Mouse (Mus musculus) G1E (cell line): ENCODE data around the gene Elmo3. TPM values are rescaled to one million over a fixed set of nuclear protein-coding genes. Genes with fewer than 3 reads are reported as not detected.
A peak's percentile ranks its signal among the peaks of the same experiment; 100 is the strongest.

Source experiments
- ATAC-seq: 2 replicates; pipeline ENCODE4 v1.8.0; 2016; ENCODE audit warnings: mild to moderate bottlenecking; ENCODE audit not compliant: insufficient number of reproducible peaks, poor library complexity, low FRiP score, severe bottlenecking; ENCODE audit errors: extremely low read depth
- DNase-seq: peaks from one replicate; pipeline ENCODE4 v3.0.0; 2012; ENCODE audit warnings: low spot score
- H3K27me3 ChIP-seq: 2 replicates; pipeline ENCODE4 v1.6.1; 2012; ENCODE audit warnings: mild to moderate bottlenecking, low read length, inconsistent platforms; ENCODE audit not compliant: insufficient read depth
- H3K36me3 ChIP-seq: replicated peaks from 2 replicates; pipeline ENCODE3; 2012; ENCODE audit warnings: mild to moderate bottlenecking, inconsistent platforms
- H3K4me1 ChIP-seq: 2 replicates; pipeline ENCODE4 v1.6.1; 2012; ENCODE audit warnings: low read depth, low read length, inconsistent platforms, mixed read lengths; ENCODE audit not compliant: insufficient read depth
- H3K4me3 ChIP-seq: 2 replicates; pipeline ENCODE4 v1.5.1; 2012; ENCODE audit warnings: low read depth, mild to moderate bottlenecking, inconsistent platforms, low read length, moderate library complexity, mixed read lengths
- H3K9me3 ChIP-seq: replicated peaks from 2 replicates; pipeline ENCODE4 v1.6.1; 2012; ENCODE audit warnings: inconsistent platforms
- CTCF ChIP-seq: IDR thresholded peaks from 2 replicates; pipeline ENCODE4 v1.5.1; 2012; ENCODE audit warnings: low read depth, low read length, inconsistent platforms, mixed read lengths
- GATA1 ChIP-seq: IDR thresholded peaks from 2 replicates; pipeline ENCODE4 v1.6.1; 2012; ENCODE audit warnings: borderline replicate concordance, low read length, inconsistent platforms, mixed read lengths
- GATA2 ChIP-seq: IDR thresholded peaks from 2 replicates; pipeline ENCODE4 v1.6.1; 2012; ENCODE audit warnings: low read depth, low read length, inconsistent platforms, borderline replicate concordance
- POLR2AphosphoS5 ChIP-seq: IDR thresholded peaks from 2 replicates; pipeline ENCODE4 v1.6.1; 2012; ENCODE audit warnings: low read depth, low read length, inconsistent platforms; ENCODE audit not compliant: insufficient replicate concordance
- TAL1 ChIP-seq: conservative IDR thresholded peaks from 2 replicates; pipeline ENCODE4 v1.6.1; 2012; ENCODE audit warnings: low read depth, low read length, inconsistent platforms, mixed read lengths
- polyA plus RNA-seq: library from polyadenylated mRNA; stranded (reverse); fragments of >175 nt; gene quantifications from 2 replicates; pipeline ENCODE4 v1.2.3, GENCODE M21; 2012
- total RNA-seq, 2 experiments: library from RNA; stranded (forward) in 1 of 2; stranded (reverse) in 1 of 2; fragments of 200-1000 nt in 1 of 2; fragments of >200 nt in 1 of 2; fragmentation: Nextera tagmentation in 1 of 2; gene quantifications; 2 replicates each; pipeline ENCODE4 v1.2.3; 2014 to 2017

Gene Elmo3
- total and polyA plus RNA-seq, 3 experiments: 0.49 to 2.2 (median 0.76) TPM

- ATAC-seq: no peak
- no peak for DNase-seq
- peaks cover 99% of the 10 kb centered on the region for H3K36me3 ChIP-seq
- TF ChIP-seq TAL1: no peak
- no peak for TF ChIP-seq POLR2AphosphoS5
- TF ChIP-seq GATA1: no peak
- TF ChIP-seq CTCF: no peak
- TF ChIP-seq GATA2: no peak
- H3K4me1 ChIP-seq: peaks cover 64% of the 10 kb centered on the region
- peak overlapping the region; percentile 30; the same call in 1 of the 2 replicates for H3K4me3 ChIP-seq
- no peaks in the 10 kb centered on the region; the same call in 1 of the 2 replicates for H3K9me3 ChIP-seq
- H3K27me3 ChIP-seq: no peaks in the 10 kb centered on the region
Observed at GRCm38 (mm10) chr8:105304325-105305210, 833 bp upstream of the Elmo3 start.

DNA sequence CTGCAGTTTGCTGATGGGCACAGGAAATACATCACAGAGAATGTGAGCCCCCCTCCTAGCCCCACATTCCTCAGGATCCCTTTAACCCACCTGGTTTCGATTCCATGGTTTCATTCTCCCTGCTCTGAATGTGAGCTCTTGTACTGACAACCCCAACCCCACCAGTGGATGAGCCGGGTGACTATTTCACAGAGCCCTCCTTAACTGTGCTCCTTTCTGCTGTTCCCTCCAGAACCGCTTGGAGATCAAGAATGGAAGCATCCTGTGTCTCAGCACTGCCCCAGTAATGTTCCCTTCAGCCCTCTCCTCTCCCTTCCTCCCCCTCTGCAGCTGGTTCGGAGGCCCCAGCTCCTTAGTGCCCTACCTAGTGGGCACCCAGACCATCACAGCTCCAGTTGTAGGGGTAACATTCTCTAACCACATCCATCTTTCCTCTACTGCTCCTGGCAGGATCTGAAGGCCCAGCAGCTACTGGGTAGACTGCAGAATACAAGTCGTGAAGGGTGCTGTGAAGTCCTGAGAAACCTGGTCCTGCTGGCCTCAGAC, 818 bp downstream of the Elmo3 start:
- peaks cover 97% of the 10 kb centered on the region for H3K36me3 ChIP-seq
- TF ChIP-seq CTCF: no peak
- no peak for TF ChIP-seq POLR2AphosphoS5
- no peak for TF ChIP-seq GATA2
- TF ChIP-seq GATA1: no peak
- no peak for TF ChIP-seq TAL1
- peaks cover 50% of the 10 kb centered on the region for H3K4me1 ChIP-seq
- H3K27me3 ChIP-seq: no peaks in the 10 kb centered on the region
- no peak for ATAC-seq
- no peak for DNase-seq
- no peaks in the 10 kb centered on the region; the same call in 1 of the 2 replicates for H3K9me3 ChIP-seq
- H3K4me3 ChIP-seq: no peak overlapping the region

- H3K4me1 ChIP-seq: peaks cover 49% of the 10 kb centered on the region
- H3K36me3 ChIP-seq: peaks cover 98% of the 10 kb centered on the region
Observed at GRCm38 (mm10) chr8:105307670-105308069, 2.3 kb downstream of the Elmo3 start.

GRCm38 (mm10) chr8:105308428-105308827, 3.0 kb downstream of the Elmo3 start:
- no peak for DNase-seq
- Histone ChIP-seq H3K36me3 (peaks cover 98% of the 10 kb centered on the region), H3K4me3 (no peak overlapping the region), H3K27me3 (no peaks in the 10 kb centered on the region), H3K4me1 (peaks cover 46% of the 10 kb centered on the region), H3K9me3 (no peaks in the 10 kb centered on the region)
- ATAC-seq: no peak
- TF ChIP-seq CTCF: no peak
- no peak for TF ChIP-seq TAL1
- no peak for TF ChIP-seq GATA1
- no peak for TF ChIP-seq GATA2
- TF ChIP-seq POLR2AphosphoS5: no peak

More at GRCm38 (mm10) chr8:105307670-105308069, 2.3 kb downstream of the Elmo3 start:
- no peak for DNase-seq
- TF ChIP-seq GATA1: no peak
- no peak for TF ChIP-seq CTCF
- no peak for TF ChIP-seq POLR2AphosphoS5
- no peak for TF ChIP-seq TAL1
- TF ChIP-seq GATA2: no peak
- no peak overlapping the region for H3K4me3 ChIP-seq
- no peak for ATAC-seq
- H3K27me3 ChIP-seq: no peaks in the 10 kb centered on the region
- no peaks in the 10 kb centered on the region; the same call in 1 of the 2 replicates for H3K9me3 ChIP-seq

DNA sequence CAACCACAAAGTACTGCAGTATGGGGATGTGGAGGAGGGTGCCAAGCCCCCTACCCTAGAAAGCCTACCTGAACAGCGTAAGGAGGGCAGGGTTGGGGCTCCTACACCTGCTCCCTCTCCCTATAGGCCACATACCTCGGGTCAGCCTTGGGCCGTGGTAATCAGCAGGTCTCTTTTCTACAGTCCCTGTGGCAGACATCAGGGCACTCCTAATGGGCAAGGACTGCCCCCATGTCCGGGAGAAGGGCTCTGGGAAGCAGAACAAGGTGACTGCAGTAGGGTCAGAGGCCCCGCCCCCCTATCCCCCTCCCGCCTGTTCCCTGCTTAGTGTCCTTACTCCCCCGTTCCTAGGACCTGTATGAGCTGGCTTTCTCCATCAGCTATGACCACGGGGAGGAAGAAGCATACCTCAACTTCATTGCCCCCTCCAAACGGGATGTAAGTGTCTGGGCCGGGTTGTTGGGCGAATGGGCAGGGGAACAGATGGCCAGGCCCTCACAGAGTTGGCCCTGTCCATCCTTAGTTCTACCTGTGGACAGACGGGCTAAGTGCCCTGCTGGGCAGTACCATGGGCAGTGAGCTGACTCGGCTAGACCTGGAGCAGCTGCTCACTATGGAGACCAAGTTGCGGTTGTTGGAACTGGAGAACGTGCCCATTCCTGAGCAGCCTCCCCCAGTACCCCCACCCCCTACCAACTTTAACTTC, 3.9 kb downstream of the Elmo3 start:
- ATAC-seq (no peak), DNase-seq (no peak)
- TF ChIP-seq CTCF (no peak), GATA1 (no peak), POLR2AphosphoS5 (no peak), TAL1 (no peak), GATA2 (no peak)
- Histone ChIP-seq H3K4me1 (peaks cover 37% of the 10 kb centered on the region), H3K27me3 (no peaks in the 10 kb centered on the region), H3K9me3 (no peaks in the 10 kb centered on the region), H3K36me3 (peaks cover 98% of the 10 kb centered on the region), H3K4me3 (no peak overlapping the region)

- no peak for TF ChIP-seq CTCF
- TF ChIP-seq POLR2AphosphoS5: no peak
- TF ChIP-seq TAL1: no peak
- no peak for TF ChIP-seq GATA1
- TF ChIP-seq GATA2: no peak
- Histone ChIP-seq H3K36me3 (peaks cover 98% of the 10 kb centered on the region), H3K9me3 (no peaks in the 10 kb centered on the region), H3K4me3 (no peak overlapping the region), H3K27me3 (no peaks in the 10 kb centered on the region), H3K4me1 (peaks cover 30% of the 10 kb centered on the region)
- ATAC-seq: no peak
- no peak for DNase-seq
Observed at GRCm38 (mm10) chr8:105310118-105310517, 4.7 kb downstream of the Elmo3 start.
